Mouse (Mus musculus) liver, adult 2 months (tissue): ENCODE data around the gene Triobp. TPM values are rescaled to one million over a fixed set of nuclear protein-coding genes. Genes with fewer than 3 reads are reported as not detected.

ENCODE experiments used
- DNase-seq: peaks from one replicate; pipeline ENCODE4 v3.0.0-alpha.2; 2011; ENCODE audit warnings: low read depth, low spot score; ENCODE audit errors: extremely low read depth
- H3K27ac ChIP-seq: fragments of 200-500 bp; replicated peaks from 2 replicates; pipeline ENCODE4 v1.5.1; 2012; ENCODE audit warnings: low read depth, mild to moderate bottlenecking, control low read depth, inconsistent platforms, low read length; ENCODE audit not compliant: insufficient read depth
- H3K27me3 ChIP-seq: fragments of 200-500 bp; 2 replicates; pipeline ENCODE4 v1.6.1; 2012; ENCODE audit warnings: mild to moderate bottlenecking, moderate library complexity, low read length, inconsistent platforms; ENCODE audit not compliant: control insufficient read depth, insufficient read depth
- H3K36me3 ChIP-seq: fragments of 200-500 bp; 2 replicates; pipeline ENCODE4 v1.6.1; 2012; ENCODE audit warnings: low read length, inconsistent platforms; ENCODE audit not compliant: control insufficient read depth, insufficient read depth
- H3K4me1 ChIP-seq: fragments of 200-500 bp; 2 replicates; pipeline ENCODE4 v1.6.1; 2011; ENCODE audit warnings: low read length; ENCODE audit not compliant: control insufficient read depth, insufficient read depth
- H3K4me3 ChIP-seq: fragments of 200-500 bp; 2 replicates; pipeline ENCODE4 v1.5.1; 2011; ENCODE audit warnings: low read depth, mild to moderate bottlenecking, control low read depth, low read length, moderate library complexity; ENCODE audit not compliant: insufficient read depth
- H3K79me2 ChIP-seq: fragments of 200-500 bp; 2 replicates; pipeline ENCODE4 v1.6.1; 2012; ENCODE audit warnings: inconsistent platforms, mild to moderate bottlenecking, low read length, moderate library complexity; ENCODE audit not compliant: control insufficient read depth, insufficient read depth
- H3K9ac ChIP-seq: fragments of 200-500 bp; 2 replicates; pipeline ENCODE4 v1.6.1; 2012; ENCODE audit warnings: low read depth, mild to moderate bottlenecking, control low read depth, inconsistent platforms, low read length
- CTCF ChIP-seq: fragments of 200-500 bp; IDR thresholded peaks from 2 replicates; pipeline ENCODE4 v1.5.1; 2011; ENCODE audit warnings: low read depth, low read length, control low read depth
- POLR2A ChIP-seq: fragments of 200-500 bp; IDR thresholded peaks from 2 replicates; pipeline ENCODE4 v1.6.1; 2011; ENCODE audit warnings: low read length, control low read depth; ENCODE audit not compliant: insufficient read depth; ENCODE audit errors: extremely low read depth
- WGBS: fragments of 180-500 bp; shearing (Covaris S2); methylation state at CpG from one replicate; pipeline ENCODE4 v1.1.7; 2018; 5-methylcytosine and 5-hydroxymethylcytosine counted together
- polyA plus RNA-seq: library from polyadenylated mRNA; depleted of rRNA; stranded (reverse); fragments of >200 nt; gene quantifications from 2 replicates; pipeline ENCODE4 v1.2.3, GENCODE M21; 2012
- total RNA-seq: library from RNA; depleted of rRNA; stranded (reverse); fragments of >200 nt; gene quantifications from 2 replicates; pipeline ENCODE4 v1.2.3, GENCODE M21; 2014

Gene Triobp
- total and polyA plus RNA-seq, 2 experiments = 11.9 to 19.9 TPM

DNA sequence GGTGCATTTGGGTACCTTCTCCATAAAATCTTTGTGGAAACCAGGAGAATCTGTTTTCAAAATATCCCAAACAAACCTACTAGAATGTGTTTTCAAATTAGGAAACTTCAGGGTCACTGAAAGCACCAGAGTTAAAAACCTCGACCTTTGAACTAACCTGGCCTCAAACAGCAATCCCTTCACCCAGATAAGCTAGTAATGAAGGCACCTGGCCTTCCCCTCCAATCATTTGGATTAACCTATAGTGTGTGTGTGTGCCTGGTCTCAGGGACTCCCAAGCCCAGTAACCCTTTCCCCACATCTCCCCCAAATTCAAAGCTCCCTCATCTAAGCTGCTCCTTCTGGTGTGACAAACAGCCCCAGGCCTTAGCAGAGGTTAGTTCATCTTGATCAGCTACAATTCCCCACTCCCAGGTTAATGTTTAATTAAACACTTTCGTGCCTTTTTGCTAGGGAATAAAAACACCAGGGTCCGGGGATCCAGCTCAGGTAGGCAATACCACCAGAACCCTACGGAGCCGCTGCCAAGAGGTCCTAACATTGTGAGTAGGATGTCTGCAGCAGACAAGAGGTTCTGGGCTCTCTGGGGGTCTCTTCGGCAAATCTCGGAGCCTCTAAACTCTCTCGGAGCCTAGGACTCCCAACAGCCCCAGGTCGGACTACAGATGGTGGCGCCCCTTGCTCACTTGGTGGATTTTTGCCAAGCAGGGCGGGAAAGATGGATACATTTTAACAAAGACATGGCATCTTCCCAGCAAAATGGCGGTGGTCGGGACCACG, 79.2 kb downstream of the Triobp start:
- Histone ChIP-seq H3K4me3 (peak overlapping the region; percentile 92), H3K36me3 (no peaks in the 10 kb centered on the region), H3K4me1 (peaks cover 12% of the 10 kb centered on the region), H3K27me3 (no peaks in the 10 kb centered on the region), H3K9ac (peak overlapping the region; percentile 94), H3K79me2 (peaks cover 11% of the 10 kb centered on the region; the same call in 1 of the 2 replicates), H3K27ac (peak overlapping the region; percentile 97)
- TF ChIP-seq CTCF (no peak), POLR2A (peak; percentile 70; the same call in 1 of the 2 replicates)
- WGBS = 28% methylated on average over 14 of the region's 14 CpGs
- peak; percentile 96 for DNase-seq

DNA sequence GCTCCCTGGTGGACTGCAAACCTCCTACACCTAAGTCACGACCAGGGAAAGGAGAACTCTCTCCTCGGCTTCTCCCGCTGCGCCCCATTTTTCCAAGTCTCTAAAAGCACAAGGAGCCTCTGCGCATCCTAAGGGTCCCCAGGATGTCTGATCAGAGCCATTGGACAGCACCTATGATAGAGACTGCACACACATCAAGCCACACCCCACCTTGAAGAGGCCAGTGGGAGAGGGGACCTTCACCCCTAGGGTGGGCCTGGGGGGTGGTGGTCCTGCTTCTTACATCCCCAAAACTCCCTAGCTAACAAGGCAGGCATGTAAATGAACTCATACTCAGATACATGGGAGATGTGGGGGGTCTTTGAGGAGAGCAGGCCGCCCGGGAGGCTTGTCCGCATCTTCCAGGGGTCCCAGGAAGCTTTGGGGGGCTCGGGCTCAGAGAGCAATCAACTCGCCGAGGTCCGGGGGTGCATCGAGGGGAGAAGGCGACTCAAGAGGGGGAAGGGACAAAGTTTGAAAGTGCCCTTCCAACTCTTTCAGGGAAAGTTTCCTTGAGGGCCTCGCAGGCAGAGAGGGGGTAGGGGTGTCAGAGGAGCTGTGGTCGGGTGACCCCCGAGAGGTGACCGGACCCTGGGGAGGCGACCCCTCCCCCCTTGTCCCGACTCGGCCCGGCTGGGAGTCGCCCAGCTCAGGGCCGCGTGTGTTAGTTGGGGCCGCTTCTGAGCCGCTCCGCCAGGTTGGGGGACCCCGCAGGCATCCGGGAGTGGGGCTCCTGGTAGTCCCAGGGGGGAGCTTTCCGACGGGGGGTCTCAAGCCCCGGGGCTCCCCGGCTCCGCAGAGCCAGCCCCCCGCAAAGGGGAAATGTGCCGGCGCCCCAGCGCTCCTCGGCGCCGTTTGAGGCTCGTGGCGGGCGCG, 80.0 kb downstream of the Triobp start:
- H3K9ac ChIP-seq = peak overlapping the region; percentile 94
- H3K79me2 ChIP-seq = peaks cover 11% of the 10 kb centered on the region; the same call in 1 of the 2 replicates
- H3K36me3 ChIP-seq = no peaks in the 10 kb centered on the region
- peaks cover 6% of the 10 kb centered on the region; the same call in 1 of the 2 replicates for H3K4me1 ChIP-seq
- H3K27ac ChIP-seq = peak overlapping the region; percentile 96
- peak overlapping the region; percentile 92 for H3K4me3 ChIP-seq
- no peak for TF ChIP-seq CTCF
- TF ChIP-seq POLR2A = no peak
- DNase-seq = peak; percentile 25
- H3K27me3 ChIP-seq = no peaks in the 10 kb centered on the region
- WGBS = 3% methylated on average over 46 of the region's 46 CpGs

DNA sequence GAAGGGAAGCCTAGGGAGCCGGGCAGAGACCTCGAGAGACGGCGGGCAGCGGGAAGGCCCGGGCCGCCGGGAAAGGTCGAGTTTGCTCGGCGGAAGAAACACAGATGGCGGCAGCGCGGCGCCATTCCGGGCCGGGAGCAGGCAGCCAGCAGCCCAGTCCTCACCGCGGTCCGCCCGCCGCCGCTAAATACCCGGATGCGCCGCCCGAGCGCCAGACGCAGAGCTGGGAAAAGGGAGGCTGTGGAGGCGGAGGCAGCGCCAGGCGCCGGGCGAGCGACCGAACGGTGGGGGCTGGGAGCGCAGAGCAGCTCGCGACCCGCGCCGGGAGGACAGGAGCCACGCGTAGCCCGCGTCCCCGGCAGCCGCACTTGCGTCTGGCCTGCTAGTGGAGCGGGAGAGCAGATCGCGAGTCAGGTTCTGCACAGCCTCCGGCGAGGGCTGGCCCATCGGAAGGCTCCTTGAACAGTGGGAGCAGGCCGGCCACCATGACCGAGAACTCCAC, 80.8 kb downstream of the Triobp start, which contains the start of gene H1f0:
Gene H1f0 (plus strand): TSS at position 214 of the 502 bp plus-strand sequence.
- H3K27me3 ChIP-seq = no peaks in the 10 kb centered on the region
- under 1% methylated on average over 58 of the region's 58 CpGs for whole genome bisulfite sequencing
- no peaks in the 10 kb centered on the region for H3K36me3 ChIP-seq
- peak; percentile 58 for DNase-seq
- peak within 1 kb of the TSS; percentile 96 for H3K27ac ChIP-seq
- H3K4me1 ChIP-seq = peaks cover 6% of the 10 kb centered on the region; the same call in 1 of the 2 replicates
- peak; percentile 93 for TF ChIP-seq POLR2A
- no peak for TF ChIP-seq CTCF
- peaks cover 11% of the 10 kb centered on the region; the same call in 1 of the 2 replicates for H3K79me2 ChIP-seq
- peak within 1 kb of the TSS; percentile 92 for H3K4me3 ChIP-seq
- H3K9ac ChIP-seq = peak within 1 kb of the TSS; percentile 94

DNA sequence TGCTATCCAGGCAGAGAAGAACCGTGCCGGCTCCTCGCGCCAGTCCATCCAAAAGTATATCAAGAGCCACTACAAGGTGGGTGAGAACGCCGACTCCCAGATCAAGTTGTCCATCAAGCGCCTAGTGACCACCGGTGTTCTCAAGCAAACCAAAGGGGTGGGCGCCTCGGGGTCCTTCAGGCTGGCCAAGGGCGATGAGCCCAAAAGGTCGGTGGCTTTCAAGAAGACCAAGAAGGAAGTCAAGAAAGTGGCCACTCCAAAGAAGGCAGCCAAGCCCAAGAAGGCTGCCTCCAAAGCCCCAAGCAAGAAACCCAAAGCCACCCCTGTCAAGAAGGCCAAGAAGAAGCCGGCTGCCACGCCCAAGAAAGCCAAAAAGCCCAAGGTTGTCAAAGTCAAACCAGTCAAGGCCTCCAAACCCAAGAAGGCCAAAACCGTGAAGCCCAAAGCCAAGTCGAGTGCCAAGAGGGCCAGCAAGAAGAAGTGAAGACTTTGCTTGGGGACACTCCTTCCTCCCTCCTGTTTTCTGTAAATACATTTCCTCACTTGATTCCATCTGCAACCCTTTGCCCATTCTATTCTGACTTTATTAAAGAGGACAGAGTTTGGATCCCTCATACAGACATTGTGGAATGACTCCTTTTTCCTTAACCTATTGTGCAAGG, 81.4 kb downstream of the Triobp start:
- DNase-seq = peak; percentile 57
- TF ChIP-seq CTCF (no peak), POLR2A (no peak)
- H3K9ac ChIP-seq = peak overlapping the region; percentile 94
- peaks cover 4% of the 10 kb centered on the region; the same call in 1 of the 2 replicates for H3K4me1 ChIP-seq
- 4% methylated on average over 16 of the region's 16 CpGs for WGBS
- peak overlapping the region; percentile 92 for H3K4me3 ChIP-seq
- H3K27ac ChIP-seq = peak overlapping the region; percentile 96
- H3K27me3 ChIP-seq = no peaks in the 10 kb centered on the region
- no peaks in the 10 kb centered on the region for H3K36me3 ChIP-seq
- H3K79me2 ChIP-seq = peaks cover 11% of the 10 kb centered on the region; the same call in 1 of the 2 replicates
